8 mouse cellular contexts compared by ENCODE assay signal in the genomic region with DNA sequence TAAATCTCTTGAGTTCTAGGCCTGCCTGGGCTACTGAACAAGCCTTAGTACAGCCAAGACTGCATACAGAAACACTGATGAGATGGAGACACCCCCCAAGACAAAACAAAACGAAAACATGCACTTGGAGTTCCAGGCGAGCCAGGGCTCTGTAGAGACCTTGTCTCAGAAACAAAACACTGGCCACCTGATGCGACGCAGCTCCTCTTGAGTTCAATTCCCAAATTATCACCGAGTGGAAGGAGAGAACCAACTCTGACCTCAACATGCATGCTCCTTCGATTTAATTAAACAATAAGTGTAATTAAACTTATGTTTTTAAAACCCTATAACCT. TPM values are rescaled to one million over a fixed set of nuclear protein-coding genes. Genes with fewer than 3 reads are reported as not detected.
DNase-seq lines count a peak whose midpoint lies in the region; ATAC-seq and TF ChIP-seq lines count a peak whose summit lies in the region.

No protein-coding gene starts in this region.

- H3K9me3 ChIP-seq in embryonic facial prominence, embryonic 13.5 days = no peaks in the 10 kb centered on the region
- H3K9me3 ChIP-seq in midbrain, embryonic 16.5 days (replicated peaks; ENCODE audit: control insufficient read depth, low read length, poor library complexity, severe bottlenecking) = no peaks in the 10 kb centered on the region

- intact Hi-C loops in left cerebral cortex, adult 2 months (cut with DNase I) = loop anchor here (2.0 kb wide), 1 partner anchor 32 kb away; a partner anchor contains a TSS
- intact Hi-C loops in left cerebral cortex, postnatal 25 days (cut with DNase I) = no loop called here
- intact Hi-C loops in left cerebral cortex, postnatal 14 days (cut with DNase I) = no loop called here

- TF ChIP-seq CTCF in left cerebral cortex, adult 2 months (IDR thresholded peaks at IDR 0.05) = no peak

- 14% methylated on average over 6 of the region's 6 CpGs for WGBS in embryonic facial prominence, embryonic 13.5 days
- 35% methylated on average over 6 of the region's 6 CpGs for WGBS in midbrain, embryonic 16.5 days

- peak overlapping the region; percentile 94 for H3K9ac ChIP-seq in embryonic facial prominence, embryonic 13.5 days
- H3K9ac ChIP-seq in midbrain, embryonic 16.5 days (ENCODE audit: low read depth, low read length) = peak overlapping the region; percentile 76; the same call in 1 of the 2 replicates

- H3K4me3 ChIP-seq in left cerebral cortex, adult 2 months = peak overlapping the region; percentile 70
- peak overlapping the region; percentile 79 for H3K4me3 ChIP-seq in embryonic facial prominence, embryonic 13.5 days
- H3K4me3 ChIP-seq in midbrain, embryonic 16.5 days (ENCODE audit: low read depth, low read length) = peak overlapping the region; percentile 56

- no peaks in the 10 kb centered on the region for H3K27me3 ChIP-seq in embryonic facial prominence, embryonic 13.5 days
- H3K27me3 ChIP-seq in midbrain, embryonic 16.5 days (ENCODE audit: control insufficient read depth, insufficient read depth, low read depth, low read length) = no peaks in the 10 kb centered on the region

- peak overlapping the region; percentile 86 for H3K27ac ChIP-seq in left cerebral cortex, adult 2 months
- H3K27ac ChIP-seq in embryonic facial prominence, embryonic 13.5 days = peak overlapping the region; percentile 98
- H3K27ac ChIP-seq in midbrain, embryonic 16.5 days (ENCODE audit: low read length) = peak overlapping the region; percentile 80

- H3K36me3 ChIP-seq in embryonic facial prominence, embryonic 13.5 days = peaks cover 36% of the 10 kb centered on the region
- H3K36me3 ChIP-seq in midbrain, embryonic 16.5 days (ENCODE audit: control insufficient read depth, insufficient read depth, low read length) = peaks cover 15% of the 10 kb centered on the region

- H3K4me2 ChIP-seq in embryonic facial prominence, embryonic 13.5 days = peak overlapping the region; percentile 86
- peak overlapping the region; percentile 62 for H3K4me2 ChIP-seq in midbrain, embryonic 16.5 days (ENCODE audit: low read length)

- DNase-seq in left cerebral cortex, adult 2 months (ENCODE audit: extremely low spot score in 1 of 2, low spot score in 2 of 2) = no peak
- no peak for DNase-seq in left cerebral cortex, adult 18-20 months (ENCODE audit: low spot score in 2 of 2)
- DNase-seq in kidney, postnatal 4 days = peak; percentile 23 to 34
- DNase-seq in layer of hippocampus, postnatal 25 days (ENCODE audit: extremely low spot score in 1 of 2, low spot score in 1 of 2) = no peak
- no peak for DNase-seq in left cerebral cortex, postnatal 25 days (ENCODE audit: low spot score in 2 of 2)
- no peak for DNase-seq in left cerebral cortex, postnatal 14 days (ENCODE audit: low spot score in 2 of 2)

- ATAC-seq in embryonic facial prominence, embryonic 13.5 days (ENCODE audit: insufficient number of reproducible peaks, insufficient read depth, low FRiP score, low TSS enrichment, low read depth) = no peak; the same call in 1 of the 2 replicates
- ATAC-seq in midbrain, embryonic 16.5 days = peak; percentile 18; the same call in 1 of the 2 replicates

- H3K4me1 ChIP-seq in embryonic facial prominence, embryonic 13.5 days = peaks cover 26% of the 10 kb centered on the region
- H3K4me1 ChIP-seq in midbrain, embryonic 16.5 days (ENCODE audit: control insufficient read depth, insufficient read depth, low read length) = peaks cover 13% of the 10 kb centered on the region

RNA-seq across cellular contexts. Expression of a gene that starts 0.2 kb away (rescaled TPM):
- 10 to 100 TPM; 90.0 to 94.1 TPM for total RNA-seq in left cerebral cortex, adult 2 months (2021)
- total RNA-seq in left cerebral cortex, adult 18-20 months (2021) = 100 to 1,000 TPM in 1 of 2 experiments, 10 to 100 TPM in 1; 99.8 to 110 TPM
- polyA plus RNA-seq in embryonic facial prominence, embryonic 13.5 days (2015; fragmentation: Nextera tagmentation; extraction: Ambion mirVana) = 775 and 811 TPM in 2 replicates
- 434 and 456 TPM in 2 replicates for polyA plus RNA-seq in midbrain, embryonic 16.5 days (2015; fragmentation: Nextera tagmentation; extraction: Ambion mirVana)
- total RNA-seq in layer of hippocampus, postnatal 25 days (2021) = 10 to 100 TPM; 64.8 to 76.7 TPM
- total RNA-seq in left cerebral cortex, postnatal 25 days (2021) = 100 to 1,000 TPM; 104 to 106 TPM
- 100 to 1,000 TPM in 1 of 2 experiments, 10 to 100 TPM in 1; 86.5 to 108 TPM for total RNA-seq in left cerebral cortex, postnatal 14 days (2021)

RNA-seq across cellular contexts. Expression of a gene that starts 9.1 kb away (rescaled TPM):
- 100 to 1,000 TPM; 122 to 124 TPM for total RNA-seq in left cerebral cortex, adult 2 months (2021)
- total RNA-seq in left cerebral cortex, adult 18-20 months (2021) = 100 to 1,000 TPM; 123 to 125 TPM
- polyA plus RNA-seq in embryonic facial prominence, embryonic 13.5 days (2015; fragmentation: Nextera tagmentation; extraction: Ambion mirVana) = 106 and 110 TPM in 2 replicates
- 126 and 142 TPM in 2 replicates for polyA plus RNA-seq in midbrain, embryonic 16.5 days (2015; fragmentation: Nextera tagmentation; extraction: Ambion mirVana)
- 100 to 1,000 TPM; 102 to 108 TPM for total RNA-seq in layer of hippocampus, postnatal 25 days (2021)
- total RNA-seq in left cerebral cortex, postnatal 25 days (2021) = 100 to 1,000 TPM; 117 TPM
- total RNA-seq in left cerebral cortex, postnatal 14 days (2021) = 100 to 1,000 TPM; 115 to 122 TPM

RNA-seq across cellular contexts. Expression of a gene that starts 32.6 kb away (rescaled TPM):
- 10 to 100 TPM; 29.3 to 35.4 TPM for total RNA-seq in left cerebral cortex, adult 2 months (2021)
- 10 to 100 TPM; 30.3 to 32.0 TPM for total RNA-seq in left cerebral cortex, adult 18-20 months (2021)
- 31.5 and 34.2 TPM in 2 replicates for polyA plus RNA-seq in embryonic facial prominence, embryonic 13.5 days (2015; fragmentation: Nextera tagmentation; extraction: Ambion mirVana)
- 47.9 and 49.2 TPM in 2 replicates for polyA plus RNA-seq in midbrain, embryonic 16.5 days (2015; fragmentation: Nextera tagmentation; extraction: Ambion mirVana)
- total RNA-seq in layer of hippocampus, postnatal 25 days (2021) = 10 to 100 TPM; 36.0 to 37.9 TPM
- 10 to 100 TPM; 33.2 to 34.6 TPM for total RNA-seq in left cerebral cortex, postnatal 25 days (2021)
- 10 to 100 TPM; 45.9 to 46.1 TPM for total RNA-seq in left cerebral cortex, postnatal 14 days (2021)

RNA-seq across cellular contexts. Expression of a gene that starts 32.6 kb away (rescaled TPM):
- total RNA-seq in left cerebral cortex, adult 2 months (2021) = 100 to 1,000 TPM; 154 to 159 TPM
- 100 to 1,000 TPM; 159 to 170 TPM for total RNA-seq in left cerebral cortex, adult 18-20 months (2021)
- 437 and 448 TPM in 2 replicates for polyA plus RNA-seq in embryonic facial prominence, embryonic 13.5 days (2015; fragmentation: Nextera tagmentation; extraction: Ambion mirVana)
- 273 and 286 TPM in 2 replicates for polyA plus RNA-seq in midbrain, embryonic 16.5 days (2015; fragmentation: Nextera tagmentation; extraction: Ambion mirVana)
- 100 to 1,000 TPM; 167 to 187 TPM for total RNA-seq in layer of hippocampus, postnatal 25 days (2021)
- total RNA-seq in left cerebral cortex, postnatal 25 days (2021) = 100 to 1,000 TPM; 165 to 175 TPM
- total RNA-seq in left cerebral cortex, postnatal 14 days (2021) = 100 to 1,000 TPM; 185 to 197 TPM

RNA-seq across cellular contexts. Expression of a gene that starts 41.9 kb away (rescaled TPM):
- total RNA-seq in left cerebral cortex, adult 2 months (2021) = 10 to 100 TPM; 32.1 to 38.0 TPM
- total RNA-seq in left cerebral cortex, adult 18-20 months (2021) = 10 to 100 TPM; 29.8 to 32.8 TPM
- polyA plus RNA-seq in embryonic facial prominence, embryonic 13.5 days (2015; fragmentation: Nextera tagmentation; extraction: Ambion mirVana) = 12.5 and 15.3 TPM in 2 replicates
- 30.2 and 33.6 TPM in 2 replicates for polyA plus RNA-seq in midbrain, embryonic 16.5 days (2015; fragmentation: Nextera tagmentation; extraction: Ambion mirVana)
- 10 to 100 TPM; 28.5 to 31.6 TPM for total RNA-seq in layer of hippocampus, postnatal 25 days (2021)
- 10 to 100 TPM; 31.1 to 35.0 TPM for total RNA-seq in left cerebral cortex, postnatal 25 days (2021)
- total RNA-seq in left cerebral cortex, postnatal 14 days (2021) = 10 to 100 TPM; 26.0 to 31.3 TPM

Comparison
In these comparisons a context has a peak if more than half of its experiments do, and no peak if none do; other contexts are left out.
1. DNase-seq: peak in kidney, postnatal 4 days (2 of 2); none in left cerebral cortex, adult 2 months (0 of 2), left cerebral cortex, adult 18-20 months (0 of 2), layer of hippocampus, postnatal 25 days (0 of 2), left cerebral cortex, postnatal 25 days (0 of 2) and left cerebral cortex, postnatal 14 days (0 of 2).
2. Peak in every context shown above with its lines, with median percentiles within 50 percentile points of each other: H3K27ac ChIP-seq and H3K4me3 ChIP-seq.